Mouse (Mus musculus): ENCODE results near the gene Mpc1.

DNA sequence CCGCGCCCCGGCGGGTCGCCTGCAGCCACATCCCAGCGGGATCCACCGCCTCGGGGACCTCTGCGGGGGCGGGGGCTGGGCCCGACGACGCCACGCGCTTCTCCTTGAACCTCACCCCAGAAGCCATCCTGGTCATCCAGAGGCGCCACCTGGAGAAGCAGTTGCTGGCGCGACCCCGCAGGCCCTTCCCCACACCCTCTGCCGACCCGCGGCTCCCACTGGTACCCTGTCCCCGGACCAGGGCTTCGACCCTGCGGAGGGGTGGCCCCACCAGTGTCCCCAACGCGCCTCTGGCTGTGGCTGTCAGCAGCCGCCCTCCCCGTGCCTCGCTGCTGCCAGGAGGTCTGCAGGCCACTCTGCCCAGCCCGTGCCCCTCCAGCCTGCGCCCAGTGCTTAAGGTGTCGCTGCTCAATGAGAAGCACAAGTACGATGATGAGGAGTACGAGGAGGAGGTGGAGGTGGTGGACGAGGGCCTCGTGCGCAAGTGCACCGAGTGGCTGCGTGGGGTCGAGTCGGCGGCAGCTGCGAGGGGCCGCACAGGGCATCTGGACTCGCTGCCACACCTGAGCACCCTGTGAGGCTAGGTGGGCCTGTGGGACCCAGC, 58.8 kb downstream of the Mpc1 start:
- TF ChIP-seq CTCF (IDR thresholded peaks at IDR 0.05; ENCODE audit: low read depth, low read length) (no peak), POLR2AphosphoS5 (IDR thresholded peaks at IDR 0.05; ENCODE audit: insufficient replicate concordance, low read depth, low read length) (no peak), GATA1 (IDR thresholded peaks at IDR 0.05; ENCODE audit: borderline replicate concordance, low read length) (no peak), TAL1 (conservative IDR thresholded peaks at IDR 0.05; ENCODE audit: low read depth, low read length) (no peak)
